Mouse (Mus musculus): Measurements from ENCODE around the gene Pak7. TPM values are rescaled to one million over a fixed set of nuclear protein-coding genes. Genes with fewer than 3 reads are reported as not detected.
"Not testable (repeated sequence)": the region's sequence is repeated elsewhere in the genome, so short reads cannot be mapped to it uniquely, and the experiment has no call there.

Gene Pak7
- not detected for polyA plus RNA-seq (2017; shearing (Covaris generic))

DNA sequence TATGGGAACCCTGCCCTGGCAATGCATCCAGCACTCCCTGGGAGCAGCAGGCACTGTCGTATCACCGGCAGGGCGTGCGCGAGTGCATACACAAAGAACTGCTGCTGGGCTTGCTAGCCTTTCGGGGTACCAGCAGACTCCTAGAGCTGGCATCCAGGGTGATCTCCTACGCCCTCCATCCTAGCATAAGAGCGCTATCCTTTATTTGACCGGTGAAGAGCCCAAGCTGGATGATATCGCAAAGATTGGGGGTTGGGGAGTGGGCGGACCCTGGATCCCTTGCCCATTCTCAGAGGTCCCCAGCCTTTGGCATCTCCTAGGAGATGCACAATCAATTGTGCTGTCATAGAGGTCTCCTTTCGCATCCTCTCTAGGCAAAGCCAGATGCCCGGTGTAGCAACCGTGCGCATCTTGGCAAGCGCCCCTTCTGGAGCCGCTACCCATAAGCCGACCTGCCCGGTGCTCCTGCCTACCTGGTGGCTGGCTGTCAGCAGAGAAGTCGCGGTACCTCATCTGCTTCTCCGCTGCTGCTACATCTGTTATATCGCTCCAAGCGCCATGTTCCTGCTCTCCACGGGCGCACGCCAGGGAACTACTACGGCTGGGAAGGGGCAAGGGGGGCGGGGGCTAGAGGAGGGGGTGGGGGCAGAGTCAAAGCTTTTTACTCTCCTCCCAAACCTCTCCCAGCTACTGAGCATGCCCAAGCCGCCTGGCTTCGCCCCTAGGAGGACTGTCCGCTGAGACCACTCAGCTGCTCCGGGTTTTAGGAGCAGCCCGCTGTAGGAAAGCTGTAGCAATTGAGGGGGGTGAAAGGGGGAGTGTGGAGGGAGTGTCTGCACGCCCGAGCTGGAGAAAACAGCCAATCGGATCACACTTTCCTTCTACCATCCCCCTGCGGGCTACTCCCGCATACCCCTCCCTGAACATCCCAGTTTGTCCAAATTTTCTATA, at the start of gene Pak7:
Gene Pak7, minus strand, starts transcription at position 787 of the 951 bp plus-strand sequence.
- no peak for ATAC-seq

DNA sequence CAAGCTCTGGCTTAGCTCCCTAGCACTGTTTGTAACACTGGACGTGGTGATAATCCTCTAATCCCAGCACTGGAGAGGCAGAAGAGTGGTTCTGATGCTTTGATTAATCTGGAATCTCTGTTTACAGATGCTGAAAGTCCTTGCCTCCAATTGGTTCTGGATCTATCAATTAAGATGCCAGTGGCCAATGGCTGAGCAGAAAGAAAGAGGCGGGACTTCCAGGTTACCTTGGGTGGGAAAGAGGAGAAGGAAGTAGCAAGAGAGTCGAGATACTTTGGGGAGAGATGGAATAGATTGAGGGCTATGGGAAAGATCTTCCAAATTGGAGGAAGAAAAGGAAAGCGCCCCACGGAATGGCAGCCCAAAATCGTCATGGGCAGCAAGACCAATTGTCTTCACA, 37.8 kb upstream of the Pak7 start:
- ATAC-seq = no peak

DNA sequence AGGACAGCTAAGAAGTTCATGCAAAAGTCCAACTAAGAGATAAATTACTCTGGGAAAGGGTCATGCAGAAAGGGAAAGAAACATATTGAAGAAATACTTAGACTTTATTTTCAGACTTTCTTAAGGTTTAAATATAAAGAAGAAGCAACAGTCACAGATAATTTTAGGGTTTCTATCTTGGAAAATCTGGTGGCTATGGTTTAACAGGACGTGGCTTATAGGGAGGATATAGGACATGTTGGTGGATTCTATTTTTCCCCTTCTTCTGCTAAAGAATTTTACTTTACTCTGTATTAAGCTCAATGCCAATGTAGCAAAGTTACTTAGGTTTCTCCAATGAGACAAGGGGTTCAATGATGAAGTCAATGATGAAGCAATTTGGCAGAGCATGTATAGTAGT, 31.8 kb upstream of the Pak7 start:
- ATAC-seq = no peak

DNA sequence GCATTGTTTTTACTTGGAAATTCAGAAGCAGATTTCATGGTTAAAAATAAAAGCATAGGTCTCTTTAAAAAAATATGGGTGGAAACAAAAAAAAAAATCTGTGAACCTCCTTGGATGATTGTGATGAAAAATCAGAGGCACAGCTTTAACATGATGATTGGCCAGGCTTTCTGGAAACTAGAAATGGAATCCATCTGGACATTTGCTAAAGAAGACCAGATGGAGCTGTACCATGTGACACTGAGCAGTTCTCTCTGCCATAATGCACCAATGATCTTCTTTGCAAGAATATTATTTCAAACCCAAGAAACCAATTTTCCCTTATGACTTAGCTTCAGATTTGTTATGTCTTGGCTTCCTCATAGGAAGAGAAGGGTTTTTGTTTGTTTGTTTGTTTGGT, 28.6 kb upstream of the Pak7 start:
- no peak for ATAC-seq

DNA sequence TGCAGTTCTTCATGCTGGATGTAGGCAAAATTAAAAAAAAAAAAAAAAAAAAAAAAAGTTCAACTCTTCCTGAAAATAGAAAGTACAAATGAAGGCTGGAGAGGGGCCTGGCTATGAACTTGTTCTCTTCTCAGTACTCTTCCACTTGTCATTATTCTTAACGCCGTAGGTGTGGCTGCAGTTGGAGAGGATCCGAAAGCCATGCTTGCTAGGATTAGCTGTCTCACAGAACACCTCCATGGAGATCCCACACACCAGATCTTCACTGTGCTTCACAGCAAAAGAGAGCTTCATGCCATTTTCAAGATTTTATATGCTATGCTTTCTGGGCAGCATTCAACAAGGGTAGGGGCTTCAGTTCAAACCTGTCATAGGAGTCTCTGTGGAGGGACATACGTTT, 14.8 kb upstream of the Pak7 start:
- ATAC-seq = no peak

DNA sequence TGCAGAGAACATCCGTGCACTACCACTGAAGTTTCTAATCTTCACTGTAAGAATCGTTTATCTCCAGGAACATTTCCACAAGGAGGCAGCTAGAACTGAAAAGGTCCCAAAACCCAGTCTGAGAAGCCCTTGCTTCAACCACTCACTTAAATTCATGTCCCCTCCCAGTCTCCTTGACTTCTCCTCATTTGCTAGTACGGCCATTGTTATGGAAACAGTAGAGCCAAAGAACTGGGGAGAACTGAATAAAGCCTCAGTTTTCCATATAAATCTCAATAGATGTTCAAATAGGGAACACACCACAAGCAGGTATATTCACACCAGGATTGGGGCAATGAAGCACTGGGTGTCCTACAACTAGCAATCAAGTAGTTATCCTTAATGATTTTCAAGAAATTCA, 12.4 kb downstream of the Pak7 start:
- no peak for ATAC-seq

DNA sequence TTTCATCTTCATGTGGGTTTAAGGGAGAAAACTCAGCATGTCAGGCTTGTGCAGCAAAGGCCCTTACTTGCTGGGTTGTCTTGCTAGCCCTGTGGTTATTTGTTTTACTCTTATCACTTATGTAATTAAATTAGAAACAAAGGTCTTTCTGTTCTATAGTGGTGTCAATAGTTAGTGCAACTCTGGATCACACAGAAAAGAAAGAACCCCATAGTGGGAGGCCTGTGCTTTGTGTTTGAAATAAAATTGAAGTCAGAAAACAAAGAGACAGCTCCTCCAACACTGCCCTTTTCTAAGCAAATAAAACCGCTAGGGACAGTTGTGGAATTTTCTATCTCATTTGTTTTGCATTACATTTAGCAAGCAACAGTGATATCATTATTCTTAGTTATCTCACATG, 15.4 kb downstream of the Pak7 start:
- ATAC-seq = no peak

DNA sequence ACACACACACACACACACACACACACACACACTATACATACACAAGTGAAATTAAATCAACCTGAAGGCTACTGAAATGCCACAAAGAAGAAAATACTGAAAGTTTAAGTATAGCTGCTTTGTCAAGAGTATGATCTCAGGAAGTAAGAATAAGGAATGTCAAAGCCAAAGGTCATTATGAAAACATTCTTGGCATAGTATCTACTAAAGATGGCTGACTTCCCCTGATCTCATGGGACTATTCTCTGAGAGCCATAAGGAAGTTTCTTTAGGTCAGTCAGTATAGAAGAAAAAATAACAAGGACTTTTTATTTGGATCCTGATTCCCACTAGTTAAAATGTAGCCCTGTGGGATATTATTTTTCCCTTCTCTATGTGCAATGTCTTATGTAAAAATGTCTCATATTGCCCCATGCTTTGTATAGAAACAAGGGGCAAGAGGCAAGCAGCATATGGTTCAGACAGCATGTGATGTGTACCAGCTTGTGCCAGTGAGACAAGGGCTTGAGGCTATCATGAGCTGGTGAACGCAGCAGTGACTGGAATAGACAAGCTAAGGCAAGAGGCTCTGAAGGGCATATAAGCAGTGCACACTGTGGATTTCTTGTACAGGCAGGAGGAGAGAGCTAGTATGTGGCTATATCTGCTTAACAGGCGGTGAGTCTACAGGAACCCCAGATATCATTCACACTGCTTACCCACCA, 36.2 kb downstream of the Pak7 start:
- no peak for ATAC-seq

DNA sequence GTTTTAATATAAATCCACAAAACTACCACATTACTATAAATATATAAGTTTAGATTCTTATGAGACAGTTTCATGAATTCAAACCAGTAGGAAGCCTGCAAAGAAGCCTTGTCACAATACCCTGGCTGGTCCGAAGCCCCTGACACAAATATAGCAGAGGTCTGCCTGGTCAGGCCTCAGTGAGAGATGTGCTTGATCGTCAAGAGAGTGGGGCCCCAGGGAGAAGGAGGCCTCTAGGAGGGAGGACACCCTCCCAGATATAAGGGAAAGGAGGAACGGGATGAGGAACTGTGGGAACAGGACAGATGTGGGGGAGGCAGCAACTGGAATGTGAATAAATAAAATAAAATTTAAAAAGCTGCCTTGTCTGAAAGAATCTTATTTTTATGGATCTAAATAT, 37.3 kb downstream of the Pak7 start:
- no peak for ATAC-seq

DNA sequence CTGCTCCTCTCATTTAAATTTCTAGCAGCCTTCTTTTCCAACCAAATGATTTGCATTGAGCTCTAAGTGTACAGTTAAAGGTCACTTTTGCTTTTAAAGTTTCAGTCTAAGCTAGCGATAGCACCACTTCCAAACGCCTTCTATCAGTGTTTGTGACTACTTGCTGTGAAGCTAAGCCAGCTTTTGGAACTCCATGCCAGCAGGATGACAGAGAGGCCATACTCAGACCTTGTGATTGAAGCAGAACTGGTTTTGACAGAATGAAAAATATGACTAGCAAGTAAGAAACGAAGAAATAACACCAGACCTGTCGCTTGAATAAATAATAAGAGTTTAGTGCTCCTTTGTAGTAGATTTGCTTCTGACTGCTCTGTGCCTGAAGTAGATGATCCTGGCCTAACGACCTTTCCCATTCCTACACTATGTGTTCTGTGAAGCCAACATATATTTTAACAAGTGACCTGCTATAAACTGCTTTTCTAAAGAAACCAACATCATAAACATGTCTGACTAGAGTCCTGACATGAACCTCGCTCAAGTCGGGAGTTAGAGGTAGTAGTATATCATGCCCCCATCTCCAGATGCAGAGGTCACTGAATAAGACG, 38.0 kb downstream of the Pak7 start:
- ATAC-seq = no peak

DNA sequence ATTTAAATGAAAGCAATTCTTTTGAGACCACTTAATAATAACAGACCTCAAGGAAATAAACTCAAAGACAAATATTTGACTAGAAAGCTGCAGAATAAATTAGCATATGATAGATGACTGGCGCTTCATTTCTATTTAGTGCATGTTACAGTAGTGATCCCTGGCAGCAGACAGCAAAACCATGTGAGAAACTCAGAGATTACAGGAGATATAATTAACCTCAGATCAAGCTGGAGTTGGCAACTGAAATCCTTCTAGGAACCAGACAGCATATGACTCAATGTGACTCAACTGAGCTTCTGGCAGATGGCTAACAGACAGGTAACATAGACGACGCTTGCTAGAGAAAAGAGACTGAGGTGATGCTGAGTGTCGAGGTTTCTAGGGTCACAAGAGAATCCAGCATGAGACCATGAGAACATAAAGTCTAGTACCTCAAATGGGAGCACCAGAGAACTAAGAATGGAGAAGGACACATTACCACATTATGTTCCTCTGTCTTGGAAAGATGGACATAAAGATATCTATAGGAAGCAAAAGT, 43.5 kb downstream of the Pak7 start:
- ATAC-seq = not testable (repeated sequence)

DNA sequence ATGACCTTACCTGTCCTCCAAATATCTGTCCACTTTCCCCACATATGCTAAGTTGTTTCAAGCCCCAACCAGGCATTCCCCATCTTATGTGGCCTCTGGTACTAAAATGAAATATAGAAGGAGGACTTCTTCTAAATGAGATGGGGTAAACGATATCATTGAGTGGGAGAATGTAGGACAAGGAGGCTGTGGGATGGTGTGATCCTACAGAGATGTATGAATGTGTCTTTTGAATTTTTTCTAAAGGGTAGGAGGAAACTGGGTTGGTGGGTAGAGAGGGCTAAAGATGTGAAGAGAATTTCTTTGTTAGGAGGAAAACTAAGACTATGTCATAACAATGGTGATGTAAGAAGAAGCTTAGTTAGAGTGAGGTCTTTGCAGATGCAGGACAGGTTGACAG, 57.8 kb downstream of the Pak7 start:
- ATAC-seq = no peak

DNA sequence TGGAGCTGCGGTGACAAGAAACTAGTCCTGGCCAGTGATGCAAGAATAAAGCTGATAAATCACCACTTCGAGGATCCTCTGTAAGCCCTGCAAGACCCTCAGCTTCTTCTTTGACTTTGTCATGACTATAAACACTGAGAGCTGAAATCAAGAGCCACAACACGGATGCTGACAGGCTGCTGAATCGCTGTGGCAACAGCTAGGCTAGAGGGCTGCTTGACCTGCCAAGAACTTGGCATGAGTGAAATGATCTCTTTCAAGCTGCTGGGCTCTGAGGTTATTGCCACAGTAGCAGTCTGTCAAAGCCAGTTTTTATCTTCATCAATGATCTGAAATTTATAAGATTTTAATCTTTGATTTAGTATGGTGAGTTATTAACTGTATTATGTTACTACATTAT, 62.1 kb downstream of the Pak7 start:
- no peak for ATAC-seq

DNA sequence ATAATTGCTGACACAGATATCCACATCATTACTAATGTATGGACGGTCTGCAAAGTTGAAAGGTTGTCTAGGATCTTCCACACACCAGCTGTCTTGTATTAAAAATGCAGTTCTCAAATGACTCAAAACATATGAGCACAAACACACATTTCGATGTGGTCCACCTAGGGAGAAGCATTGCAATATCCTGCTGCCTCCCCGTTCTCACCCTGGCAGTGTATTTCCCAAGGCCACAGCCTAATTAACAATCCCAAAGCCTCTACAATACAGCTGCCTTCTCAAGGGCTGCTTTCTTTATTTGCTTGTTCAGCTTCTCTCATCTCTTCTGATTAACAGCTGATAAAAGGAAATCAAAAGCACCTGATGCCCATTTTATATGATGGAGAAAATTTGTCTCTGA, 78.5 kb downstream of the Pak7 start:
- ATAC-seq = no peak

DNA sequence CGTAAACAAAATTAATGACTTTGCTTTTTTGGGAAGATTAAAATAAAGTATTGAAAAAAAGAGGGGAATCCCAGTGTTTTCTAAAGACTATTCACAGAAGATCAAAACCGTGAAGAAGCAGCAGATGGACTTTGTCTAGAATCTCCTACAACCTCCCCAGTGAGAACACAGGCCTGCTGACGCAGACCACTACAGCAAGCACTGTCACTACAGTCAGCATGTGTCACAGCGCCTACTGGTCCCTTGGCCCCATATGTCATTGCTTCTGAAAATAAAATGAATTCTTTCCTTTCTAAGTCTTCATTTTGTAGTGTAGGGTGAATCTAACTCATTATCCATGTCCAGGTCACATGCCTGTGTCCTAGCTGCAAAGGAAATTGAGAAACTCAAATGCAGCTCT, 79.0 kb downstream of the Pak7 start:
- no peak for ATAC-seq

DNA sequence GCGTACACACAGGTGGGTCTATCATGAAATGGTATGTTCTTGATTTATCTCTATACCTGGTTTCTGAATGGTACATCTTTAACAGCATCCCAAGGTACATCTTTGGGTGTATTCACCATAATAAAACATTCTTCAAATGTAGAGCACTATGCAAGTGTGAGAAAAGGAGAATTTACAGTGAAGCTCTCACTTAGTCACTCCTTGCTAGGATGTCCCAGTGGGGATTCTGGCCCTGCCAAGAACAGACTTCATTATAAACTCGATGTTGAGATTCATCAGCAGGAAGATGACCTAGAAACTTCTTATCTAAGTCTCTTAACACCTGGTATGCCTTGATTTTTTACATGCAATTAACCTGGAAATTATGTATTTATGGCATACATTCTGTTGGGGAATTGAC, 85.6 kb downstream of the Pak7 start:
- ATAC-seq = no peak

DNA sequence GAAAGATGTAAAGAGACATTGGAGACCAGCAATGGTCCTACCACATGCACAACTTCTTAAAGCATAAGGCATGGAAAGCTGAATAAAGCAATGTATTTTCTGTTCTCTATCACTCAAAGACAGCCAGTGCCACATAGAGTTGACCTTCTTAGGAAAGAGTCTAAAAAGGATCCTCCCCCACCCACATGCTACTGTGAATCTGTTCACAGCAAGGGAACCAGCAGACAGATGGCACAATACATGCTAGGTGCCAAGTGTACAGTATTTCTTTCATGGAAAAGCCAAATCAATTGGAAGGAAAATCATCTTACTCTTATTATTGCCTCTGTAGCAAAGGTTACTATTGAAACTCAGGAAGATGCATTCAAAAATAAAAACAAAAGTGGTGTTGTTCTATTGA, 86.4 kb downstream of the Pak7 start:
- ATAC-seq = no peak

DNA sequence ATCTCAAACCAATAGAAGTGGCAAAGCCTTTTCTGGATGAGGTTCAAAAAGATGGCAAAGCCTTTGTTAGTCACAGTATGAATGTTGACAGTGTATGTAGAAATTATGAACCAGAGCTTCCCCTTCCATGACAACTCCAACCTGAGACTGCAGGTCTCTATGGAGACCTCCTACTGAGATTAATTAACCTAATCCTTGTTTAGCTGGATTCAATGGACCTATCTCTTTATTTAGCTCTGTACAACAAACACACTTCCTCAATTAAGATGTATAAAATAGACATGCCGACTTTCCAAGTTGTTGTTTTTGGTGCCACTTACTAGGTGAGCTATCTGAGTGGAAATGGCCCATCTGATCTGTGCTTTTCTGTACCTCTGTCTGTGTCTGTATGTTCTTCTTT, 90.4 kb downstream of the Pak7 start:
- ATAC-seq = no peak

DNA sequence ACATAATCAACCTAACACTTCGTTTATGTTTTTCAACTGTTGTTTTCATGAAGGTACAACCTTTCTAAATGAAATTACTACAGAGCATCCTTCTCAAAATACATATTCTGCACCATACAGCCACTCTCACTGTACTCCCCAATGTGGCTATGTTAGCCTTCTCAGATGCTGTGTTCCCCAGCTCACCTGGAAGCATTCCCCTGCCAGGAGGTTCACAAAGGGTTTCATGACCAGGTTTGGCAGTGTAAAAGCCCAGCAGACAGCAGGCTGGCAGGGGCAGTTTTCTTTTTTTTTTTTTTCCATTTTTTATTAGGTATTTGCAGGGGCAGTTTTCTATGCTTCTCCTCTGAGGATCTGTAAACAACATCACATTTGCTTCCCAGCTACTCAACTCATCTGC, 105.7 kb downstream of the Pak7 start:
- ATAC-seq = no peak

DNA sequence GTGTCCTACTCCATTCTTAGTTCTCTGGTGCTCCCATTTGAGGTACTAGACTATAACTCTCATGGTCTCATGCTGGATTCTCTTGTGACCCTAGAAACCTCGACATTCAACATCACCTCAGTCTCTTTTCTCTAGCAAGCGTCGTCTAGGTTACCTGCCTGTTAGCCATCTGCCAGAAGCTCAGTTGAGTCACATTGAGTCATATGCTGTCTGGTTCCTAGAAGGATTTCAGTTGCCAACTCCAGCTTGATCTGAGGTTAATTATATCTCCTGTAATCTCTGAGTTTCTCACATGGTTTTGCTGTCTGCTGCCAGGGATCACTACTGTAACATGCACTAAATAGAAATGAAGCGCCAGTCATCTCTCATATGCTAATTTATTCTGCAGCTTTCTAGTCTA, 145.8 kb downstream of the Pak7 start:
- ATAC-seq = not testable (repeated sequence)

DNA sequence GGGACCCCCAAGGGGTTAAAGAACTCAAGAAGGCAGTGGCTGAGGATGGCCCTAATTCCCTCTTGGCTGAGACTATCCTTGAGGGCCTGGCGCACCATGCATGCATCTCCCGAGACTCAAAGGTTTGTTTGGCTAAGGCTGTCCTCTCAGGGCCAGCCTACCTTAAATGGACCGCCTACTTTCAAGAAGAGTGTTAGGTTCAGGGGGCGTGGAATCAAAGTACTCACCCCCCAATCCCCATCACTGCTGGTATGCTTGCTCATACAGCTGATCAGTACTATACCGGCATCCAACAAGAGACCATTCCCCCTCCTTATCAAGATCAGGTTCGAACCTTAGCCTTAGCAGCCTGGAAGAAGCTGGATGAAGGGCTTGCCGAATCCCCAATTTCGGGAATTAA, 156.5 kb downstream of the Pak7 start:
- ATAC-seq = no peak

DNA sequence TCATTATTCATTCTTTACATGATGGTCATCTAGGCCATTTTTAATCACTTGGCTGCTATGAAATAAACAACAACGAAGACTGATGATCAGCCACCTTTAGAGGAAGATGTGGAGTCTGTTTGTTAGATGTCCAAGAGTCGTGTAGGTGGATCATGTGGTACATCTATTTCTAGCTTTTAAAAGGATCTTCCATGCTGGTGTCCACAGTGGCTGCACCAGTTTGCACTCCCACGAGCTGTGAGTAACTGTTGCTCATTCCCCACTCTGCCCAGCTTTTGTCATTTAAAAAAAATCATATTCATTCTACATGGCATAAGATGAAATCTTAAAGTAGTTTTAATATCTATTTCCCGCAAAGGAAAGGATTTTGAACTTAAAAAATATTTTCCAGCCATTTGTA, 183.7 kb downstream of the Pak7 start:
- no peak for ATAC-seq

DNA sequence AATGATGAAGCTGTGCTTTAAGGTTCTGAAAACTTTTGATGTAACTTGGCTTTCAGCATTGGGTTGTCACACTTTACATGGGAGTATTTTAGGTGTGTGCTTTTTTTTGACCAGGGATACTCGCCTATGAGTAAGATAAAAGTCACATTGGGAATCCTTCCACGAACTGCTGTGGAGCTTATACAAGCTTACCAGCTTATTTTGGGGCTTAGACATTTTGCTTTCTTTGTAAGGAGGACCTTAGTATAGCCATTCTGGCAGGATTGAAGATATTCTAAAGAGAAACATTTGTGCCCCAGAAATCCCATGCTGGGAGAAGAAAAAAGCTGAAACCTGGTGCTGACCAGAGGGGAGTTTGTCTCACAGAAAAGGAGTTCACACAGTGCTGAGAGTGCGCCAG, 212.7 kb downstream of the Pak7 start:
- no peak for ATAC-seq

All from inflammation-experienced regulatory T-cells, adult 6 months (primary cell).